Mouse (Mus musculus) ES-CJ7 (cell line): ENCODE measurements at regions not wholly inside any gene's neighbourhood (a gene's known extent, or its start where the extent isn't known, plus 50 kb on each side); places are given as distances from the start of the nearest gene placed in this dataset.

ENCODE experiments used
- DNase-seq: peaks from one replicate; pipeline ENCODE4 v3.0.0; 2011; ENCODE audit warnings: low read depth, low spot score

- DNase-seq, result no peak
Observed at GRCm38 (mm10) chr3:149074658-149075487, 84.5 kb upstream of the Adgrl2 start.

DNA sequence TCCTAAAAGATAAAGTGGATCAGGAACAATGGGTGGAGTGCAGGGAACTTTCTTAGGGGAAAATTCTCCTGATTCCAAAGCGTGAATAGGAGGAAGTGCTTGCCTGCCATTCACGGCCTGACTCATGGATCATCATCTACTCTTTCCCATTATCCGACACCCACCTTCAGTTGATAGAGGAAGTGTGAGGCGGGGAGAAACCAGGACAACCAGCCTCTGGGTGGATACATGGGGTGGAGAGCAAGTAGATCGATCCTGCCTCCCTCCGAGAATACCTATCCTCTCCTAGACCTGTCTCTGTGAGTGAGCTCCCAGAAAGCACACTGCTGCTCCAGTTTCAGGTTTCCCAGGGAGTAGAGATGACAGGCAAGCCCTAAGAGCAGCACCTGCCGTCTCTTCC is 79.8 kb upstream of the Adgrl2 start:
- DNase-seq, result peak; percentile 12

DNA sequence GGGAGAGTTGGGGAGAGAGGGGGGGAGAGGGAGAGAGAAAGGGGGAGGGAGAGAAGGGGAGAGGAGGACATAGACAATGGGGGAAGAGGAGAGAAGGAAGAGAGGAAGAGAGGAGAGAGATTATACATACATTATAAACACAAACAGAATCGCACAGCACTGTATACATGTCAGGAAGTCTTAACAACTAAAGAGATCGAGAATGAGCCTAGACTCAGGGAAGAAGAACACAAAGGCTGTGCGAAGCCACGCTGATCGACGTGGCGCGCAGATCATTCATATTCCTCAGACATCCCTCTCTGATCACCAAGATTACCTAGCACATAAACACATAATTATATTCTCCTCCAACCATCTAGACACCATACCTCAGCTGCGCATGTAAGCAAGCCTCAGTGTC is 79.1 kb upstream of the Adgrl2 start:
- no peak for DNase-seq

DNA sequence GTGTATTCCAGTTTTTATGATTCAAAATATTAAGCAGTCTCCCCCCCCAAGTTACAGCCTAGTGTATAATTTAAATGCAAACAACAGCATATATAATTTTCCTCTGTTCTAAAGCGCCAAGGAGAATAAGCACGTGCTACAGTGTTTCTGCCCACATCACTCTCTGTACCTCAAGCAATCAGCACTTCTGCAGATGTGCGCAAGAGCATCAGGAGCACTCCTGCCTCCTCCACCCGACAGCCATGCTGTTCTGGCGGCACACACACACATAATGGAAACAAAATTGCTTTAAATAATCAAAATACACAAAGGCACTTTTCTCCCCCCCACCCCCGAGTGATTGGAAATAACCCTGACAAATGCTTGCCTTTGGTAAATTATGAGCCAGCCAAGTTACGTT is 78.5 kb upstream of the Adgrl2 start:
- no peak for DNase-seq

DNA sequence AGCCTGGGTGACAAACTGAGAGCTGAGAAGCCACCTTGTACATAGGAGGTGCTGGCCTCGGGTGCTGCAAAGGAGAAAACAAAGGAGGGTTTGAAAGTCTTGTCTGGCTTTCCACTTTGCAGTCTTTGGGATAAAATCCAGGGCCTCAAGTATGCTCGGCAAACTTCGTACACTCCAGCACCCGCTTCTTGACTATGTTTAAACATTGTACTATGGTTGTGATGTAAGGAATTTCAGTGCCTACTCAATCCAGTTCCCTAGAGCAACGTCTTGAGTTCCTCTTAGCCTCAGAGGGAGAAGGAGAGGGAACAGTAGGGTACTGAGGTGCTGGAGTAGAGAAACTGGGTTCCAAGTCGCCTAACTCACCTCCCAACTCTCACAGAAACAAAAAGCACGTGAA is 77.4 kb upstream of the Adgrl2 start:
- DNase-seq, result no peak

DNA sequence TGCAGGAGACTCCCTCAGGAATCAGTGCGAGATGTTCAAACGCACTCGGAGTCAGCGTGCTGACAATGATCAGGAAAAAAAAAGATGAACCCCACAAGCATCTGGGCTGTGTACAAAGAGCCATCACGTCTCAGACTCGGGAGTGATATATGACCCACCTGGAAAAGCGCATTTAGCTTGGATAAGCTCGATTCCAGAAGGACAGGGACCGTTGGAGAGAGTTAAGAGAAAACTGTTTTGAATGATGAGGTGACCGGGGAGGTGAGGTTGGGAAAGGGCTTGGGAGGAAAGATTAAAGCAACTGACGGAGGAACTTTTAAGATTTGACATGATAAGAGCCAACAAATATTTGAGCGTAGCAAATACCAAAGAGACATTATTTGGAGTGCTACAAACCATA is 64.7 kb upstream of the Adgrl2 start:
- DNase-seq, result no peak

DNA sequence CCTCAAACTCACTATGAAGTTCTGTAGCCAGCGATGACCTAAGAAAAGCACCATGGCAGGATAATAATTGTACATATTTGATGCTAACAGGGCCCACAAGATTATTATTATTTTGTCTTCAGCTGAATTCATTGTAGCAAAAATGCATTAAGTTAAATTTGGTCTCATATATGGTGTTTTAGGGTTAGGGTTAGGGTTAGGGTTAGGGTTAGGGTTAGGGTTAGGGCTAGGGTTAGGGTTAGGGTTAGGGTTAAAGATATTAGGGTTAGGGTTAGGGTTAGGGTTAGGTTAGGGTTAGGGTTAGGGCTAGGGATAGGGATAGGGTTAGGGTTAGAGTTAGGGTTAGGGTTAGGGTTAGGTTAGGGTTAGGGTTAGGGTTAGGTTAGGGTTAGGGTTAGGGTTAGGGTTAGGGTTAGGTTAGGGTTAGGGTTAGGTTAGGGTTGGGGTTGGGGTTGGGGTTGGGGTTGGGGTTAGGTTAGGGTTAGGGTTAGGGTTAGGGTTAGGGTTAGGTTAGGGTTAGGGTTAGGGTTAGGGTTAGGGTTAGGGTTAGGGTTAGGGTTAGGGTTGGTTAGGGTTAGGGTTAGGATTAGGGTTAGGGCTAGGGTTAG is 62.0 kb upstream of the Adgrl2 start:
- peak; percentile 100 for DNase-seq

DNA sequence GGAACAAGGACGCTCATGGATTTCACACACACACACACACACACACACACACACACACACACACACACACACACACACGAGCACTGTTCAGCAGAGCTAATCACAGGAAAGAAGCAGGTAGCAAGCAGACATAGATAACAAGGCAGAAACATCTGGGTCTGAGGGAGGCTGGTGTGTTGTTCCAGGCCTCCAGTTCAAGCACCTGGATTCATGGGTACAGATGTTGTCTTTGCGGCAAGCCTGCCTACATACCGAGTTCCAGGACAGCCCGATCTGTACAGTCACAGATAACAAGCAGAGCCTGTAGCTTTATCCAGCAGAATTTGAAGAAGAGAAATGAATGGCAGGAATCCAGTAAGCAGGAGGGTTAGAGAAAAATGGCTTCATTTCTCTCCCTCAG is 55.0 kb upstream of the Adgrl2 start:
- no peak for DNase-seq

GRCm38 (mm10) chr3:149043901-149044300 is 53.5 kb upstream of the Adgrl2 start:
- no peak for DNase-seq

DNA sequence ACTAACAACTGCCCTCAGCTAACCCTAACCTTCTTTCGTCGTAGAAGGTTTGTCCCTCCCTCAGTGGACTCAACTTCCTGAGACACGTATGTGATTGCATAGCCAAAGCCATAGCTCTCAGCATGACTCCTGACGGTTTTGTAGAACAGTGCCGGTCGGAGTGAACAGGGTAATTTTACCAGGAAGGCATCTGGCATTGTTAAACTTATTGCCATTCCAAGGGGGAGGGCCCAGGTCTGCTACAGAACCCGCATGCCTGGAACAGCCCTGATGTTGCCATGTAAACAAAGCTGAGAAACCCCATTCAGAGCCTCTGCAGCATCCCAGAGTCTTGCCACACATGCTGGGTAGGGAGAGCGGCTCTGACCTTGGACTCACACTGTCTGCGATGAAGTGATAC is 52.2 kb upstream of the Adgrl2 start:
- no peak for DNase-seq

DNA sequence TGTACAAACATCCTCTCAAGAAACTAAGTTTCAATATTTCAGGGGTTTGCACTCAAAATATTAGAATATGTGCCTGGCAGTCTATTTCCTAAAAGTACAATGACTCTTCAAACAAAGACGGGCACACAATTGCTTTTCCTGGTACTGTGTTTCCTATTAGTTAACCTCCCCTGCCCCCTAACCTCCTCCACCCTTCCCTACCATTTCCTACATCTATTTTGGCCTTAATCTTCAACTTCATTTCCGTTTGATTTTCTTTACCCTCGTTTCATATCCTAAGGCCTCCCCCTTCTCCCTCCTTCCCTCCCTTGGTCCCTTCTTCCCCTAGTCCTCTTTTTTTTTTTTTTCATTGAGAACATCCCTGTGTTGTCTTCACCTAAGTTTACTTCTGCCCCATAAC is 50.8 kb upstream of the Adgrl2 start:
- DNase-seq, result no peak
